Mouse (Mus musculus): Measurements from ENCODE around the gene Mfsd7a. TPM values are rescaled to one million over a fixed set of nuclear protein-coding genes. Genes with fewer than 3 reads are reported as not detected.
"Not testable (repeated sequence)": the region's sequence is repeated elsewhere in the genome, so short reads cannot be mapped to it uniquely, and the experiment has no call there.

Gene Mfsd7a
- total RNA-seq (2014; fragmentation: Nextera tagmentation) (not detected in 2 replicates), total RNA-seq (2017) (0.05 TPM in 1 of 2 replicates, not detected in the other), polyA plus RNA-seq (2012) (not detected in 2 replicates)

GRCm38 (mm10) chr5:108448785-108449668 is at the start of gene Mfsd7a:
Gene Mfsd7a (minus strand): TSS chr5:108448891.
- Histone ChIP-seq H3K4me1 (ENCODE audit: insufficient read depth, low read depth, low read length) (no peaks in the 10 kb centered on the region), H3K9me3 (replicated peaks) (no peaks in the 10 kb centered on the region), H3K36me3 (replicated peaks) (no peaks in the 10 kb centered on the region), H3K4me3 (ENCODE audit: low read depth, low read length) (no peak within 1 kb of the TSS), H3K27me3 (ENCODE audit: insufficient read depth, low read length) (peaks cover 61% of the 10 kb centered on the region)
- DNase-seq (ENCODE audit: low spot score) (no peak), ATAC-seq (ENCODE audit: extremely low read depth, insufficient number of reproducible peaks, low FRiP score, poor library complexity, severe bottlenecking) (no peak)
- no peak for TF ChIP-seq GATA1 (IDR thresholded peaks at IDR 0.05; ENCODE audit: borderline replicate concordance, low read length)
- no peak for TF ChIP-seq TAL1 (conservative IDR thresholded peaks at IDR 0.05; ENCODE audit: low read depth, low read length)
- TF ChIP-seq CTCF (IDR thresholded peaks at IDR 0.05; ENCODE audit: low read depth, low read length) = no peak
- no peak for TF ChIP-seq GATA2 (IDR thresholded peaks at IDR 0.05; ENCODE audit: borderline replicate concordance, low read depth, low read length)
- TF ChIP-seq POLR2AphosphoS5 (IDR thresholded peaks at IDR 0.05; ENCODE audit: insufficient replicate concordance, low read depth, low read length) = no peak

- not testable (repeated sequence) for H3K4me3 ChIP-seq (ENCODE audit: low read depth, low read length); H3K27me3 ChIP-seq (ENCODE audit: insufficient read depth, low read length); DNase-seq (ENCODE audit: low spot score); ATAC-seq (ENCODE audit: extremely low read depth, insufficient number of reproducible peaks, low FRiP score, poor library complexity, severe bottlenecking); H3K4me1 ChIP-seq (ENCODE audit: insufficient read depth, low read depth, low read length); H3K9me3 ChIP-seq (replicated peaks)
- H3K36me3 ChIP-seq (replicated peaks) = peaks cover 83% of the 10 kb centered on the region
These were observed 37.5 kb upstream of the Mfsd7a start for GRCm38 (mm10) chr5:108486148-108486547.

GRCm38 (mm10) chr5:108485239-108485638 is 36.5 kb upstream of the Mfsd7a start:
- peak; percentile 54 for ATAC-seq (ENCODE audit: extremely low read depth, insufficient number of reproducible peaks, low FRiP score, poor library complexity, severe bottlenecking)
- H3K36me3 ChIP-seq (replicated peaks) = peaks cover 75% of the 10 kb centered on the region
- H3K9me3 ChIP-seq (replicated peaks) = no peaks in the 10 kb centered on the region
- no peaks in the 10 kb centered on the region for H3K27me3 ChIP-seq (ENCODE audit: insufficient read depth, low read length)
- no peak overlapping the region for H3K4me3 ChIP-seq (ENCODE audit: low read depth, low read length)
- DNase-seq (ENCODE audit: low spot score) = peak; percentile 22
- H3K4me1 ChIP-seq (ENCODE audit: insufficient read depth, low read depth, low read length) = no peaks in the 10 kb centered on the region; the same call in 1 of the 2 replicates
- TF ChIP-seq CTCF (IDR thresholded peaks at IDR 0.05; ENCODE audit: low read depth, low read length) = peak; percentile 75
- TF ChIP-seq POLR2AphosphoS5 (IDR thresholded peaks at IDR 0.05; ENCODE audit: insufficient replicate concordance, low read depth, low read length) = no peak
- TF ChIP-seq TAL1 (conservative IDR thresholded peaks at IDR 0.05; ENCODE audit: low read depth, low read length) = no peak
- TF ChIP-seq GATA1 (IDR thresholded peaks at IDR 0.05; ENCODE audit: borderline replicate concordance, low read length) = no peak
- TF ChIP-seq GATA2 (IDR thresholded peaks at IDR 0.05; ENCODE audit: borderline replicate concordance, low read depth, low read length) = no peak

GRCm38 (mm10) chr5:108483006-108483405 is 34.3 kb upstream of the Mfsd7a start:
- TF ChIP-seq CTCF (IDR thresholded peaks at IDR 0.05; ENCODE audit: low read depth, low read length) (no peak), GATA2 (IDR thresholded peaks at IDR 0.05; ENCODE audit: borderline replicate concordance, low read depth, low read length) (no peak), TAL1 (conservative IDR thresholded peaks at IDR 0.05; ENCODE audit: low read depth, low read length) (no peak), POLR2AphosphoS5 (IDR thresholded peaks at IDR 0.05; ENCODE audit: insufficient replicate concordance, low read depth, low read length) (no peak), GATA1 (IDR thresholded peaks at IDR 0.05; ENCODE audit: borderline replicate concordance, low read length) (no peak)
- DNase-seq (ENCODE audit: low spot score) = no peak
- Histone ChIP-seq H3K27me3 (ENCODE audit: insufficient read depth, low read length) (no peaks in the 10 kb centered on the region), H3K36me3 (replicated peaks) (peaks cover 66% of the 10 kb centered on the region), H3K4me3 (ENCODE audit: low read depth, low read length) (no peak overlapping the region), H3K9me3 (replicated peaks) (no peaks in the 10 kb centered on the region), H3K4me1 (ENCODE audit: insufficient read depth, low read depth, low read length) (no peaks in the 10 kb centered on the region; the same call in 1 of the 2 replicates)
- no peak for ATAC-seq (ENCODE audit: extremely low read depth, insufficient number of reproducible peaks, low FRiP score, poor library complexity, severe bottlenecking)

- Histone ChIP-seq H3K4me1 (ENCODE audit: insufficient read depth, low read depth, low read length) (no peaks in the 10 kb centered on the region; the same call in 1 of the 2 replicates), H3K9me3 (replicated peaks) (no peaks in the 10 kb centered on the region), H3K4me3 (ENCODE audit: low read depth, low read length) (no peak overlapping the region), H3K27me3 (ENCODE audit: insufficient read depth, low read length) (no peaks in the 10 kb centered on the region), H3K36me3 (replicated peaks) (peaks cover 80% of the 10 kb centered on the region)
- DNase-seq (ENCODE audit: low spot score) (no peak), ATAC-seq (ENCODE audit: extremely low read depth, insufficient number of reproducible peaks, low FRiP score, poor library complexity, severe bottlenecking) (no peak)
- TF ChIP-seq POLR2AphosphoS5 (IDR thresholded peaks at IDR 0.05; ENCODE audit: insufficient replicate concordance, low read depth, low read length) = no peak
- no peak for TF ChIP-seq TAL1 (conservative IDR thresholded peaks at IDR 0.05; ENCODE audit: low read depth, low read length)
- no peak for TF ChIP-seq CTCF (IDR thresholded peaks at IDR 0.05; ENCODE audit: low read depth, low read length)
- no peak for TF ChIP-seq GATA2 (IDR thresholded peaks at IDR 0.05; ENCODE audit: borderline replicate concordance, low read depth, low read length)
- no peak for TF ChIP-seq GATA1 (IDR thresholded peaks at IDR 0.05; ENCODE audit: borderline replicate concordance, low read length)
These were observed 27.3 kb upstream of the Mfsd7a start for GRCm38 (mm10) chr5:108475977-108476376.

- H3K4me3 ChIP-seq (ENCODE audit: low read depth, low read length) = no peak overlapping the region
- no peaks in the 10 kb centered on the region for H3K27me3 ChIP-seq (ENCODE audit: insufficient read depth, low read length)
- H3K9me3 ChIP-seq (replicated peaks) = no peaks in the 10 kb centered on the region
- H3K4me1 ChIP-seq (ENCODE audit: insufficient read depth, low read depth, low read length) = no peaks in the 10 kb centered on the region; the same call in 1 of the 2 replicates
- H3K36me3 ChIP-seq (replicated peaks) = peaks cover 92% of the 10 kb centered on the region
- no peak for TF ChIP-seq TAL1 (conservative IDR thresholded peaks at IDR 0.05; ENCODE audit: low read depth, low read length)
- ATAC-seq (ENCODE audit: extremely low read depth, insufficient number of reproducible peaks, low FRiP score, poor library complexity, severe bottlenecking) (no peak), DNase-seq (ENCODE audit: low spot score) (no peak)
These were observed 25.0 kb upstream of the Mfsd7a start for GRCm38 (mm10) chr5:108473737-108474136.

Data from G1E (cell line).